Mouse (Mus musculus) CD4-positive, CD25-positive, alpha-beta regulatory T cell, adult 2 months (primary cell): ENCODE measurements around the gene Timd4.

Source experiments
- DNase-seq: peaks from one replicate; pipeline ENCODE4 v3.0.0-alpha.2; 2012; ENCODE audit warnings: low read depth, low spot score

Timd4 gene

GRCm38 (mm10) chr11:46810511-46810910 is at the start of gene Timd4:
TSS of gene Timd4 (plus strand) at chr11:46810800.
- DNase-seq = no peak

- DNase-seq = no peak
These were observed 33.7 kb upstream of the Timd4 start for GRCm38 (mm10) chr11:46776879-46777278.

- DNase-seq = no peak
These were observed 30.8 kb upstream of the Timd4 start for GRCm38 (mm10) chr11:46779811-46780210.

- DNase-seq = no peak
These were observed 6.2 kb upstream of the Timd4 start for GRCm38 (mm10) chr11:46804440-46804839.

GRCm38 (mm10) chr11:46817692-46818091 is 7.1 kb downstream of the Timd4 start:
- DNase-seq = no peak

- no peak for DNase-seq
These were observed 9.3 kb downstream of the Timd4 start for GRCm38 (mm10) chr11:46819930-46820329.

- no peak for DNase-seq
These were observed 19.7 kb downstream of the Timd4 start for GRCm38 (mm10) chr11:46830348-46830747.

- no peak for DNase-seq
These were observed 24.5 kb downstream of the Timd4 start for GRCm38 (mm10) chr11:46835080-46835479.

GRCm38 (mm10) chr11:46842015-46842726 is 31.6 kb downstream of the Timd4 start:
- no peak for DNase-seq

GRCm38 (mm10) chr11:46846661-46847060 is 36.1 kb downstream of the Timd4 start:
- no peak for DNase-seq

GRCm38 (mm10) chr11:46847827-46848220 is 37.2 kb downstream of the Timd4 start:
- DNase-seq = no peak

GRCm38 (mm10) chr11:46848221-46848971 is 37.8 kb downstream of the Timd4 start:
- DNase-seq = no peak

GRCm38 (mm10) chr11:46864809-46865208 is 54.2 kb downstream of the Timd4 start:
- DNase-seq = no peak

- no peak for DNase-seq
These were observed 58.0 kb downstream of the Timd4 start for GRCm38 (mm10) chr11:46868594-46868993.

- DNase-seq = no peak
These were observed 65.2 kb downstream of the Timd4 start for GRCm38 (mm10) chr11:46875774-46876173.

- DNase-seq = no peak
These were observed 71.9 kb downstream of the Timd4 start for GRCm38 (mm10) chr11:46882456-46882855.

- DNase-seq = no peak
These were observed 78.5 kb downstream of the Timd4 start for GRCm38 (mm10) chr11:46889093-46889492.
